Mouse (Mus musculus) E14TG2a.4 (cell line): Measurements from ENCODE around the gene Gpr27.

Source experiments
- H3K27me3 ChIP-seq: 2 replicates; pipeline ENCODE4 v1.6.1; 2014; ENCODE audit warnings: low read length, control low read depth; ENCODE audit not compliant: insufficient read depth
- H3K36me3 ChIP-seq: 2 replicates; pipeline ENCODE4 v1.6.1; 2014; ENCODE audit warnings: low read length, control low read depth; ENCODE audit not compliant: insufficient read depth
- H3K4me1 ChIP-seq: replicated peaks from 2 replicates; pipeline ENCODE4 v1.6.1; 2014; ENCODE audit warnings: low read depth, low read length, control low read depth
- H3K4me3 ChIP-seq: replicated peaks from 2 replicates; pipeline ENCODE4 v1.5.1; 2014; ENCODE audit warnings: mild to moderate bottlenecking, low read length
- H3K9me3 ChIP-seq: 2 replicates; pipeline ENCODE4 v1.6.1; 2014; ENCODE audit warnings: low read length, control low read depth
- CTCF ChIP-seq: conservative IDR thresholded peaks from 2 replicates; pipeline ENCODE4 v1.5.1; 2014; ENCODE audit warnings: low read length
- NANOG ChIP-seq: IDR thresholded peaks from 2 replicates; pipeline ENCODE4 v1.6.1; 2014; ENCODE audit warnings: borderline replicate concordance, low read length, mixed read lengths
- POU5F1 ChIP-seq: IDR thresholded peaks from 2 replicates; pipeline ENCODE4 v1.6.1; 2014; ENCODE audit warnings: low read length, borderline replicate concordance

Gene Gpr27

GRCm38 (mm10) chr6:99742866-99743265 lies 50.4 kb downstream of the Gpr27 start:
- Histone ChIP-seq H3K36me3 (no peaks in the 10 kb centered on the region), H3K9me3 (no peaks in the 10 kb centered on the region), H3K4me1 (peaks cover 40% of the 10 kb centered on the region), H3K27me3 (no peaks in the 10 kb centered on the region), H3K4me3 (no peak overlapping the region)
- TF ChIP-seq POU5F1 (no peak), NANOG (no peak), CTCF (no peak)
